Mouse (Mus musculus) neural tube, embryonic 15.5 days (tissue): Measurements from ENCODE around the gene Duoxa1. TPM values are rescaled to one million over a fixed set of nuclear protein-coding genes. Genes with fewer than 3 reads are reported as not detected.

Experiments used
- ATAC-seq: fragments of 200-750 bp; cut with Nextera tagmentation; 2 replicates; pipeline ENCODE4 v1.8.0; 2017; ENCODE audit warnings: mild to moderate bottlenecking, moderate TSS enrichment, moderate library complexity; ENCODE audit not compliant: low FRiP score
- H3K27ac ChIP-seq: fragments of 300-500 bp; sonication (generic); replicated peaks from 2 replicates; pipeline ENCODE4 v1.5.1; 2015; ENCODE audit warnings: mild to moderate bottlenecking, inconsistent platforms
- H3K27me3 ChIP-seq: fragments of 300-500 bp; sonication (generic); replicated peaks from 2 replicates; pipeline ENCODE4 v1.6.1; 2015; ENCODE audit warnings: inconsistent platforms
- H3K36me3 ChIP-seq: fragments of 300-500 bp; sonication (generic); 2 replicates; pipeline ENCODE4 v1.6.1; 2015; ENCODE audit warnings: inconsistent platforms
- H3K4me1 ChIP-seq: fragments of 300-500 bp; sonication (generic); 2 replicates; pipeline ENCODE4 v1.6.1; 2015; ENCODE audit warnings: inconsistent platforms
- H3K4me2 ChIP-seq: fragments of 300-500 bp; sonication (generic); 2 replicates; pipeline ENCODE4 v1.6.1; 2015; ENCODE audit warnings: inconsistent platforms, mild to moderate bottlenecking, moderate library complexity
- H3K4me3 ChIP-seq: fragments of 300-500 bp; sonication (generic); replicated peaks from 2 replicates; pipeline ENCODE4 v1.5.1; 2015; ENCODE audit warnings: mild to moderate bottlenecking, inconsistent platforms
- H3K9ac ChIP-seq: fragments of 300-500 bp; sonication (generic); replicated peaks from 2 replicates; pipeline ENCODE4 v1.6.1; 2015; ENCODE audit warnings: mild to moderate bottlenecking, inconsistent platforms
- H3K9me3 ChIP-seq: fragments of 300-500 bp; sonication (generic); replicated peaks from 2 replicates; pipeline ENCODE4 v1.6.1; 2016; ENCODE audit warnings: inconsistent platforms
- WGBS: fragments of 180-500 bp; shearing (Covaris S2); methylation state at CpG from one replicate; pipeline ENCODE4 v1.1.7; 2015; ENCODE audit warnings: mixed read lengths; 5-methylcytosine and 5-hydroxymethylcytosine counted together
- polyA plus RNA-seq: library from polyadenylated mRNA; unstranded; fragments of >200 nt; fragmentation: Nextera tagmentation; extraction: Ambion mirVana; gene quantifications from 2 replicates; pipeline ENCODE4 v1.2.1, GENCODE M21; 2015

Duoxa1 gene
- polyA plus RNA-seq, 1 experiment from 2014 or later, result 0.17 TPM

GRCm38 (mm10) chr2:122325361-122325760, 11.8 kb upstream of the Duoxa1 start:
- no peak overlapping the region for H3K4me3 ChIP-seq
- no peaks in the 10 kb centered on the region for H3K36me3 ChIP-seq
- WGBS, result 79% methylated on average over 2 of the region's 2 CpGs
- no peaks in the 10 kb centered on the region for H3K9me3 ChIP-seq
- H3K27me3 ChIP-seq, result no peaks in the 10 kb centered on the region
- ATAC-seq, result no peak
- H3K4me2 ChIP-seq, result no peak overlapping the region
- H3K27ac ChIP-seq, result no peak overlapping the region
- no peaks in the 10 kb centered on the region for H3K4me1 ChIP-seq
- no peak overlapping the region for H3K9ac ChIP-seq

GRCm38 (mm10) chr2:122324586-122324985, 11.1 kb upstream of the Duoxa1 start:
- Histone ChIP-seq H3K4me3 (no peak overlapping the region), H3K9ac (no peak overlapping the region), H3K27ac (no peak overlapping the region), H3K36me3 (no peaks in the 10 kb centered on the region), H3K27me3 (no peaks in the 10 kb centered on the region), H3K4me2 (no peak overlapping the region), H3K4me1 (no peaks in the 10 kb centered on the region), H3K9me3 (no peaks in the 10 kb centered on the region)
- 82% methylated on average over 3 of the region's 3 CpGs for WGBS
- ATAC-seq, result no peak

GRCm38 (mm10) chr2:122323960-122324359, 10.4 kb upstream of the Duoxa1 start:
- WGBS, result 70% methylated on average over 3 of the region's 3 CpGs
- no peak for ATAC-seq
- no peak overlapping the region for H3K9ac ChIP-seq
- H3K27me3 ChIP-seq, result no peaks in the 10 kb centered on the region
- no peaks in the 10 kb centered on the region for H3K9me3 ChIP-seq
- no peaks in the 10 kb centered on the region for H3K4me1 ChIP-seq
- no peak overlapping the region for H3K4me3 ChIP-seq
- no peaks in the 10 kb centered on the region for H3K36me3 ChIP-seq
- H3K27ac ChIP-seq, result no peak overlapping the region
- no peak overlapping the region for H3K4me2 ChIP-seq

GRCm38 (mm10) chr2:122317384-122317783, 3.9 kb upstream of the Duoxa1 start:
- 74% methylated on average over 4 of the region's 4 CpGs for WGBS
- H3K9ac ChIP-seq, result no peak overlapping the region
- no peak overlapping the region for H3K27ac ChIP-seq

GRCm38 (mm10) chr2:122315372-122315771, 1.8 kb upstream of the Duoxa1 start, which contains the start of gene Duox1:
TSS of gene Duox1 (plus strand) at chr2:122315672.
- WGBS, result 83% methylated on average over 7 of the region's 7 CpGs
- no peak within 1 kb of the TSS for H3K9ac ChIP-seq
- H3K9me3 ChIP-seq, result no peaks in the 10 kb centered on the region
- H3K4me3 ChIP-seq, result no peak within 1 kb of the TSS
- no peak within 1 kb of the TSS for H3K4me2 ChIP-seq
- H3K27ac ChIP-seq, result no peak within 1 kb of the TSS
- peaks cover 39% of the 10 kb centered on the region for H3K27me3 ChIP-seq
- no peak for ATAC-seq
- no peaks in the 10 kb centered on the region for H3K36me3 ChIP-seq
- peaks cover 11% of the 10 kb centered on the region for H3K4me1 ChIP-seq

More at GRCm38 (mm10) chr2:122317384-122317783, 3.9 kb upstream of the Duoxa1 start:
- ATAC-seq, result no peak
- Histone ChIP-seq H3K4me3 (no peak overlapping the region), H3K27me3 (peaks cover 28% of the 10 kb centered on the region), H3K9me3 (no peaks in the 10 kb centered on the region), H3K36me3 (no peaks in the 10 kb centered on the region), H3K4me1 (peaks cover 11% of the 10 kb centered on the region), H3K4me2 (no peak overlapping the region)

GRCm38 (mm10) chr2:122312722-122313417, 660 bp downstream of the Duoxa1 start:
- peaks cover 11% of the 10 kb centered on the region for H3K4me1 ChIP-seq

GRCm38 (mm10) chr2:122311561-122311960, 2.0 kb downstream of the Duoxa1 start:
- H3K9me3 ChIP-seq, result no peaks in the 10 kb centered on the region
- H3K36me3 ChIP-seq, result no peaks in the 10 kb centered on the region
- ATAC-seq, result no peak
- 44% methylated on average over 2 of the region's 2 CpGs for WGBS
- no peak overlapping the region for H3K27ac ChIP-seq
- no peak overlapping the region for H3K9ac ChIP-seq
- no peak overlapping the region for H3K4me3 ChIP-seq
- H3K27me3 ChIP-seq, result peaks cover 58% of the 10 kb centered on the region
- peaks cover 11% of the 10 kb centered on the region for H3K4me1 ChIP-seq
- H3K4me2 ChIP-seq, result no peak overlapping the region

More at GRCm38 (mm10) chr2:122312722-122313417, 660 bp downstream of the Duoxa1 start:
- Histone ChIP-seq H3K4me2 (peak overlapping the region; percentile 51), H3K27me3 (peaks cover 51% of the 10 kb centered on the region), H3K4me3 (peak overlapping the region; percentile 13), H3K9ac (no peak overlapping the region), H3K36me3 (no peaks in the 10 kb centered on the region), H3K27ac (no peak overlapping the region), H3K9me3 (no peaks in the 10 kb centered on the region)
- 6% methylated on average over 27 of the region's 27 CpGs for WGBS
- ATAC-seq, result peak; percentile 65; the same call in 1 of the 2 replicates

GRCm38 (mm10) chr2:122309647-122310046, 3.9 kb downstream of the Duoxa1 start:
- Histone ChIP-seq H3K9me3 (no peaks in the 10 kb centered on the region), H3K27me3 (peaks cover 68% of the 10 kb centered on the region), H3K4me3 (no peak overlapping the region), H3K36me3 (no peaks in the 10 kb centered on the region), H3K4me2 (no peak overlapping the region), H3K27ac (no peak overlapping the region), H3K9ac (no peak overlapping the region), H3K4me1 (peaks cover 11% of the 10 kb centered on the region)
- WGBS, result 47% methylated on average over 3 of the region's 3 CpGs
- ATAC-seq, result no peak

GRCm38 (mm10) chr2:122306184-122306583, 7.3 kb downstream of the Duoxa1 start:
- no peaks in the 10 kb centered on the region for H3K9me3 ChIP-seq

GRCm38 (mm10) chr2:122305097-122305892, 8.2 kb downstream of the Duoxa1 start:
- Histone ChIP-seq H3K4me3 (no peak overlapping the region), H3K36me3 (no peaks in the 10 kb centered on the region), H3K9ac (no peak overlapping the region), H3K4me1 (peaks cover 20% of the 10 kb centered on the region), H3K4me2 (no peak overlapping the region), H3K27ac (no peak overlapping the region), H3K27me3 (peaks cover 80% of the 10 kb centered on the region), H3K9me3 (no peaks in the 10 kb centered on the region)
- 84% methylated on average over 16 of the region's 16 CpGs for WGBS
- ATAC-seq, result no peak

More at GRCm38 (mm10) chr2:122306184-122306583, 7.3 kb downstream of the Duoxa1 start:
- Histone ChIP-seq H3K4me1 (peaks cover 15% of the 10 kb centered on the region), H3K4me2 (no peak overlapping the region), H3K4me3 (no peak overlapping the region), H3K27ac (no peak overlapping the region), H3K36me3 (no peaks in the 10 kb centered on the region), H3K9ac (no peak overlapping the region), H3K27me3 (peaks cover 73% of the 10 kb centered on the region)
- no peak for ATAC-seq
- 52% methylated on average over 4 of the region's 4 CpGs for WGBS

GRCm38 (mm10) chr2:122304544-122304943, 9.0 kb downstream of the Duoxa1 start:
- Histone ChIP-seq H3K4me2 (no peak overlapping the region), H3K9me3 (no peaks in the 10 kb centered on the region)
- no peak for ATAC-seq

More at GRCm38 (mm10) chr2:122304544-122304943, 9.0 kb downstream of the Duoxa1 start:
- H3K4me1 ChIP-seq, result peaks cover 20% of the 10 kb centered on the region
- no peaks in the 10 kb centered on the region for H3K36me3 ChIP-seq
- peaks cover 87% of the 10 kb centered on the region for H3K27me3 ChIP-seq
- H3K4me3 ChIP-seq, result no peak overlapping the region
- H3K27ac ChIP-seq, result no peak overlapping the region
- H3K9ac ChIP-seq, result no peak overlapping the region
- 92% methylated on average over 6 of the region's 6 CpGs for WGBS
